Mouse (Mus musculus) frontal cortex, postnatal 14 days (tissue): Measurements from ENCODE around the gene Trim14.

Experiments
- DNase-seq, 2 experiments: peaks; one replicate each; pipeline ENCODE4 v3.0.0; 2022; ENCODE audit warnings: low spot score in 2 of 2

The Trim14 gene

GRCm38 (mm10) chr4:46529722-46530121 is 6.2 kb downstream of the Trim14 start:
- no peak for DNase-seq

DNA sequence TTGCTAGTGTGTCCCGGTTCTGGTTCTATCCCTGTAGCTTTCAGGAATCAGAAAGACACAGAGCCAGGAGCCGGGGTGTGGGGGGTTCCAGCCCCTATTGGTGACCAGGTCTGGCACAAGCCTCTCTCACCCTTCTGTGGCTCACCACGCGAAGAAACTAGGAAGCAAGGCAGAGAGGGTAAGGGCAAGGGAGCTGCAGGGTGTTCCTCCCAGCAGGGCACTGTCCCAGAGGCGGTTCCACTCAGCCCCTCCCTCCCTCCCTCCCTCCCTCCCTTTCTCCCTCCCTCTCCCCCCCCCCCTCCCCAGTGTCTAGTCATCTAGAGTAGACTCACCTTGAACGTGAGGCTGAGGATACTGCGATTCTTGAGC is 8.4 kb downstream of the Trim14 start:
- DNase-seq, result no peak

DNA sequence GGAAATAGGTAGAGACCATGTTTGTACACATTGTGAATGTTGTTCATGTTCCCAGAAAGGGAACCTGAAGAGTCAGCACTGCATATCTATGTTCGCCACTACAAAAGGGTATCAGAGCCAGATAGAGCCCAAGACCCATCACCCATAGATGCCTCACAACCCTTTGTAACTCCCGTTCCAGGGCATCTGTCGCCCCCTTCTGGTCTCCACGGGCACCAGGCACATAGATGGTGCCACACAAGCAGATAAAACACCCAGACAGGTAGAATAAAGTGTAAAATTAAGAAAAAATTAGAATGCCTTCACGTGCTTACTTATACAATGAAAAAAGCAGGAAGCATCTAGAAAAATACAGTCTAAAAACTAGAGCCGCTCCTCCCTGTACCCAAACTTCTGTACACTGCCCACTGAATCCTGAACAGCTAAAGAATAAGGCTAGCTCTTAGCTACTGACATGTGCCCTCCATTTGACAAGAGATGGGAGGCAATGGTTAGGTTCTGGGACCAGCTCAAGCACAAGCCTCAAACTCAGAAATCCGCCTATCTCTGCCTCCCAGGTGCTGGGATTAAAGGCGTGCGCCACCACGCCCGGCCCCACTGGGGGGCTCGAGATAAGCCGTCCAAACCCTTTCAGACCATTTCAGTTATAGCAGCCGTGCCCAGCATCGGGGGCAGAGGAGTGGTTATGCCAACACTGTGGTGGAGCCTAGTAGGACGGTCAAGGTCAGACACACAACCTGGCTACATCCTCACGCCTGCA is 9.0 kb downstream of the Trim14 start:
- no peak for DNase-seq

GRCm38 (mm10) chr4:46526226-46526625 is 9.7 kb downstream of the Trim14 start:
- no peak for DNase-seq

DNA sequence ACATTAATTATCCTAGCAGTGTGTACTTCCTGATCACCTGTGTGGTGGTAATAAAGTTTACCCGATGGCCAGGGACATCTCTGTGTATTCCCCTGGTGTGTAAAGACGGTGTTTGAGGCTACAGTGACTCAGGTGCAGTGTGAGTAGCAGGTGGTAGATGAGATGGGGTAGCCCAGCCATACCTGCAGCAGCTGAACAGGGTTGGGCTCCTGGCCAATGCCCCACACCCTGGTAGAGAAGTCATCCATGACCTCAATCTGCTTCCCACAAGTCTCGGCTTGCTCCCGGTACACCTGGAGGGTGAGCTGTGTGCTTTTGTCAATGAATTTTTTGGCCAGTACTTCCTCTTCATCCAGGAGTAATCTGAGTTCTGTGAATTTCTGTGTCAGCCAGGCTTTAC is 12.6 kb downstream of the Trim14 start:
- no peak for DNase-seq

GRCm38 (mm10) chr4:46521457-46521856 is 14.5 kb downstream of the Trim14 start:
- no peak for DNase-seq

- DNase-seq, result no peak
Observed at GRCm38 (mm10) chr4:46520491-46520890, 15.4 kb downstream of the Trim14 start.

GRCm38 (mm10) chr4:46507736-46508460 is 28.0 kb downstream of the Trim14 start:
- DNase-seq, result peak; percentile 47 to 70

DNA sequence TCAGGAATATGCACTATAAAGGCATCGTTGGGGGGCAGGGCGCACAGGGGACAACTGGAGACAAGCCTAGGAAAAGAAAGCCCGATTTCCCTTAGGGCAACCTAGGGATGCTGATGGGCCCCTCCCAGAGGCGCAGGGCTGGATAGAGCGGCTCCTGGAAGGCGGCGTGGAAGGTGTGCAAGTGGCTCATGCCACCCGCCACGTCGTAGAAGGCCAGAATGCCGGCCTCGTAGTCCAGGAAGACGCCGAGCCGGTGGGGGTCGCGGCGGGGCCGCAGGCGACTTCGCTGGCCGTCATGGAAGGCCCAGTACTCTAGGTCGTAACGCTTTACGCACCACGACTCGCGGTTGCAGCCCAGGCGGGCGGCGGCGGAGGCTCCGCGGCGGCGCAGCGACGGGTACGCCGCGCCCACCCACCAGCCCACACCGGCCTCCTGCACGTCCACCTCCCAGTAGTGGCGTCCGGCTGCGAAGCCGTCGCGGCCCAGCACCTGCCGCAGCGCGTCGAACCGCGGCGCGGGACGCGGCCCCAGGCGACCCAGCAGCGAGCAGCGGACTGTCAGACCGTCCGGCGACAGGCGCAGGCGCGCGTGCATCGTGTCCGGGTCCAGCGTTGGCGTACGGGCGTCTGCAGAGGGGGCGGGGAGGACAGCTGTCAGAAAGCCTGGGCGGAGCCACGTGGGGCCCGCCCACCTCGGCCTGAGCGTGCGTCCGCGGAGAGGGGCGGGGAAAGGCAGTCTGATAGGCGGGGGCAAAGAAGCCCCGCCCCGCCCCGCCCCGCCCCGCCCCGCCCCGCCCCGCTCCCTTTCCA is 28.9 kb downstream of the Trim14 start:
- DNase-seq, result peak; percentile 89 to 93

DNA sequence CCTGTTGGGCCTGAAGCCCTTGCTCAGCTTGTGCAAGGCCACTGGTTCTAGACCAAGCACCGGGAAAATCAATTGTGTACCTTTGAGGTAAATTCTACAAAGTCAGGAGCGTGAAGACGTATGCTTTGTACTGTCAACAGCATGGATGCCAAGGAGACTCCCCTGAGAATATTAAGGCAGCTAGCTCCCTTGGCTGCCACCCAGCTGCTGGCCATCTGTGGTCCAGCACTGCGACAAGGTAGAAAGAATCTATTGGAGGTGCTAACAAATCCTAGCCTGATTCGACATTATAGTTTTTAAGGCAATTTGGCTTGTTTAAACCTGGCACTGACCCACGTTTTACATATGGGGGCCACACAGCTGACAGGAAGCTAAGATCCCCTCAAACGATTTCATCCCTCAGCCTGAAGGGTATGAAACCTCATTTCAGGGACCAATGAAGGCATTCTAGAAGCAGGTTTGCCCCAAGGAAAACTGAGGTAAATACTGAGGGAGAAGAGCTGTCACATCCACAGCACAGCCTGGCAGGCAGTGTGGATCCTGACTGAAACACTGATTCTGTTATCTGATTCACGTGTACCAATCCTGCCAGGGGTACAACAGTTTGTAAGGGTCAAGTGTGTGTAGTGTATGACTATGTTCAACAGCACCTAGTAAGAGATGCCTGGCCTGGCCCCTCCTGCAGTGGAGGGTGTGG is 30.4 kb downstream of the Trim14 start:
- no peak for DNase-seq

DNA sequence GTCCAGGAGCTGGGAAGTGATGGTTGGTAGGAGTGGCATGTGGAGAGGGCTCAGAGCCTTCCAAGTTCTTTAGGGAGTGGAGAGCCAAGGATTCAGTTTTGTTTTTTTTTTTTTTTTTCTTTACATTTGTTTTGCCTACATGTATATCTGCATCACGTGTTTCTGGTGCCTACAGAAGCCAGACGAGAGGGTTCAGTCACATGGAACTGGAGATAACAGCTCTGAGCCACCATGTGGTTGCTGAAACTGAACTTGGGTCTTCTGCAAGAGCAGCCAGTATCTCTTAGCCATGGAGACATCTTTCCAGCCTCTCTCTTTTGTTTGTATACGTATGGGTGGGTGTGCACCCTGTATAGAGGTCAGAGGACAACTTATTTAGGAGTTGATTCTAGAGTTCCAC is 32.1 kb downstream of the Trim14 start:
- no peak for DNase-seq

- DNase-seq, result no peak
Observed at GRCm38 (mm10) chr4:46502606-46503502, 33.1 kb downstream of the Trim14 start.

GRCm38 (mm10) chr4:46498976-46499375 is 37.0 kb downstream of the Trim14 start:
- no peak for DNase-seq

- DNase-seq, result no peak
Observed at GRCm38 (mm10) chr4:46498511-46498910, 37.4 kb downstream of the Trim14 start.

DNA sequence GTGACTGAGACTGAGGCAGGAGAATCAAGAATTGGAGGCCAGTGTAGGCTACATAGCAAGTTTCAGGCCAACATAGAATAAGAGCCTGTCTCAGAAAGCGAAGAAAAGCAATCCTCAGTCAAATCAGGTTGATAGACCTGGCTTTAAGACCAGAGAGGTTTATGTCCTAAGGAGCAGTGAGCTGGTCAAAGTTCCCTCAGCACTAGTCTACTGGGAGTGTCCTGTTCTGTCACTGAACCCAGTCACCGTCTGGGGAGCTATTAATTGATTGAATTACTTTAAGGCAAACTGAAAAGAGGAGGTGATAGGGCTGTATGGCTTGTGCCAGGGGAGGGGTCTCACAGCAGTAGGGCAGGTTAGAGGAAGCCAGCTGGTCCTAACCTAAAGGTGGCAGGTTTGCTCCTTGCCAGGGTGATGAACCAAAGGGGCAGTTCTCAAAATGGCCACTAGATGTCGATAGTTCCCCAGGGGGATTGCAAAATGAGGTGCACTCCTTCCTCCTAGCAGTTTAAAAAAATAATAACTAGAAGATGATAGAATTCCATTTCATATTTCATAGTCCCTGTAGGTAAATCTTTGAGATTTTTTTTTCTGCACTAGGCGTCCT is 38.6 kb downstream of the Trim14 start:
- peak in 1 of 2 experiments; percentile 60 for DNase-seq

DNA sequence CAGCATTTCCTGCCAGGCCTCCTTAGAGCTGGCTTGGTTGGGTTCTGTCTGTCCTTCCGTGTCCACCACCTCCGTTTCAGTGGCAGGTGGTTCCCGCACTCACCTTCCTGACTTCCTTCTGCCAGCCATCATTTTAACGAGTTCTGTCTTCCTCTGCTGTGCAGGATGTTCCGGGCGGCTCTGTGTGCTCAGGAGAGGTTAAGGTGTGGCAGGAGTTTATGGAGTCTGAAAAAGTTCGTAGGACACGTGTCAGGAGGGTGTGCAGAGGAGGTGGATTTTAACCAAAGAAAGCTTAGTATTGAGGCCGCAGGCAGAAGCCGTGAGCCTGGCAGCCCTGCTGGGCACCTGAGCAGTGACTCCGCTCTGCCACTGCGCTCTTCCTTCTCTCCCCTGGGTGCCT is 40.4 kb downstream of the Trim14 start:
- DNase-seq, result no peak

DNA sequence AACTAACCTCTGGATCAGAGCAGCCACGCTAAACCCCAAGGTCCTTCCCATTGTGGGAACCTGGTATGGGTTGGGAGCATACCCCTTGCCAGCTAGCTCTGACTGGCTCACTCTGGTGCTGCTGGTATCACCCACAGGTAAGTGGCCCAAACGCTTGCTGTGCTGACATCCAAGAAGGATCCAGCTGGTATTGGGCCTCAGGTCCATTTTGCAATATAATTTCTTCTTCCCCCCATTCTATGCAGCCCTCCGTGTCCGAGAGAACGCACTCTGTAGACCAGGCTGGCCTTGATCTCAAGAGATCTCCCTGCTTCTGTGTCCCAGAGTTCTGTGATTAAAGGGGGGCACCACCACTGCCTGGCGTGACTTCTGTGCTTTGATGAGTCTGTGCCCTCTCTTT is 42.9 kb downstream of the Trim14 start:
- DNase-seq, result no peak

DNA sequence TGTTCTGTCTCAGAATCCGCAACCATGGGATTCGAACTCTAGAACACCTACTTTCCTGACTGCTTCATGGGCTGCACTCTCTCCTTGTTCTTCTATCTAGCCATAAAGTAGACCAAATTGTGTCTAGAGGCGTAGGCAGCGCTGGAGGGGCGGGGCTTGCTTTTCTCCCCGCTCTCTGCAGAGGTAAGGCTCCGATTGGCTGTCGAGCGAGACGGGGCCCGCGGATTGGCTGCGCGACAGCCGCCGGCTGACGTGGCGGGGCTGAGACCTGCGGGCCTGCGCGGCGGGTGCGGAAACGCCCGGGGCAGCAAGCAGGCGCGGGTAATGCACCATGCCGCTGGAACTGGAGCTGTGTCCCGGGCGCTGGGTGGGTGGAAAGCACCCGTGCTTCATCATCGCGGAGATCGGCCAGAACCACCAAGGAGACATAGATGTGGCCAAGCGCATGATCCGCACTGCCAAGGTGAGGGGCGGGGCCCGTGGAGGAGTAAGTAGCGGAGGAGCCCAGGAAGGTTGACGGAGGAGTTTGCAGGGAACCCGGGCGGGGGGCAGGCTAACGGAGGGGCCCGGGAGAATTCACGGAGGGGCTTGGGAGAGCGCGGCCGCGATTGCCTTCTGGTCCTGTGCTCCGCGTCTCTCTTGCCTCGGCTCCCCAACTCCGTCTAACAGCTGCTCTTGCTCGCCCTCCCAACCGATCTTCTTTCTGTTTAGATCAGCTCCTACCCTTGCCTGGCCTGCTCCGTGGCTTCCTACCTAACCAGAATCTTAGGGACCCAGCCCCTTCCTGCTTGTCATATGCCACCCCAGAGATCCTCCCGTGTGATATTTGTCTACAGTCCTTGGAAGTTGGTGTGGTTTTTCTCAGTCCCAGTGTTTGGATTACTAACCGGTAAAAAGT is 46.7 kb downstream of the Trim14 start, which contains the start of gene Nans:
Gene Nans, plus strand, starts transcription at position 221 of the 898 bp plus-strand sequence.
- DNase-seq, result peak; percentile 85 to 91

DNA sequence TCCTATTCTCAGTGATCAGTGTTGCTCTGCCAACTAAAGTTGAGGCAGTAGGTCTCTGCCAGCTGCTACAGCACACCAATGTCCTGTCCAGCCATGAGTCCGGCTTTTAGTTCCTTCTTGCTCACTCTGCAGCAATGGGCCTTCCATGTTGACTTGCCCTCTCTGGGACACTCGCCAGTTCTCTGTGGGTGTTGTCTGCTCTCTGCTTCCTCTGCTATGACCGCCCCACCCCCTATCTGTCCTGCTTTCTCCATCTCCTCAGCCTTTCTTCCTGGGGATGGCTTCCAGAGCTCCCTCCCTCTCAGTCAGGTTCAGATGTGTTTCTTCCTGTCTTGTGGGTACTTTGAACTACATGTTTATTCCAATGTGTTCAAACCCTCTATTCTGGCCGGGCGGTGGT is 48.6 kb downstream of the Trim14 start:
- DNase-seq, result peak; percentile 29 to 54
